Mouse (Mus musculus) erythroblast, embryonic 14.5 days (primary cell): ENCODE measurements around the gene Bcam. TPM values are rescaled to one million over a fixed set of nuclear protein-coding genes. Genes with fewer than 3 reads are reported as not detected.

ENCODE experiments used
- H3K27me3 ChIP-seq: 2 replicates; pipeline ENCODE4 v1.6.1; 2012; ENCODE audit warnings: inconsistent platforms; ENCODE audit not compliant: control insufficient read depth
- H3K36me3 ChIP-seq: 2 replicates; pipeline ENCODE4 v1.6.1; 2012; ENCODE audit warnings: mild to moderate bottlenecking, inconsistent platforms; ENCODE audit not compliant: control insufficient read depth
- H3K4me1 ChIP-seq: 2 replicates; pipeline ENCODE4 v1.6.1; 2012; ENCODE audit warnings: inconsistent platforms; ENCODE audit not compliant: control insufficient read depth
- H3K4me3 ChIP-seq: replicated peaks from 2 replicates; pipeline ENCODE3; 2012; ENCODE audit warnings: moderate library complexity, mild to moderate bottlenecking, inconsistent platforms
- H3K9me3 ChIP-seq: 2 replicates; pipeline ENCODE4 v1.6.1; 2012; ENCODE audit warnings: low read length, inconsistent platforms, mixed read lengths; ENCODE audit not compliant: control insufficient read depth
- GATA1 ChIP-seq: IDR thresholded peaks from 2 replicates; pipeline ENCODE4 v1.6.1; 2012; ENCODE audit warnings: low read length, inconsistent platforms, mixed read lengths
- TAL1 ChIP-seq: IDR thresholded peaks from 3 replicates; pipeline ENCODE4 v1.6.1; 2012; ENCODE audit warnings: low read length, inconsistent platforms, mixed read lengths
- polyA plus RNA-seq: library from polyadenylated mRNA; stranded (reverse); fragments of >175 nt; gene quantifications from 2 replicates; pipeline ENCODE4 v1.2.3, GENCODE M21; 2012

The Bcam gene
- polyA plus RNA-seq, 1 experiment, result not detected

DNA sequence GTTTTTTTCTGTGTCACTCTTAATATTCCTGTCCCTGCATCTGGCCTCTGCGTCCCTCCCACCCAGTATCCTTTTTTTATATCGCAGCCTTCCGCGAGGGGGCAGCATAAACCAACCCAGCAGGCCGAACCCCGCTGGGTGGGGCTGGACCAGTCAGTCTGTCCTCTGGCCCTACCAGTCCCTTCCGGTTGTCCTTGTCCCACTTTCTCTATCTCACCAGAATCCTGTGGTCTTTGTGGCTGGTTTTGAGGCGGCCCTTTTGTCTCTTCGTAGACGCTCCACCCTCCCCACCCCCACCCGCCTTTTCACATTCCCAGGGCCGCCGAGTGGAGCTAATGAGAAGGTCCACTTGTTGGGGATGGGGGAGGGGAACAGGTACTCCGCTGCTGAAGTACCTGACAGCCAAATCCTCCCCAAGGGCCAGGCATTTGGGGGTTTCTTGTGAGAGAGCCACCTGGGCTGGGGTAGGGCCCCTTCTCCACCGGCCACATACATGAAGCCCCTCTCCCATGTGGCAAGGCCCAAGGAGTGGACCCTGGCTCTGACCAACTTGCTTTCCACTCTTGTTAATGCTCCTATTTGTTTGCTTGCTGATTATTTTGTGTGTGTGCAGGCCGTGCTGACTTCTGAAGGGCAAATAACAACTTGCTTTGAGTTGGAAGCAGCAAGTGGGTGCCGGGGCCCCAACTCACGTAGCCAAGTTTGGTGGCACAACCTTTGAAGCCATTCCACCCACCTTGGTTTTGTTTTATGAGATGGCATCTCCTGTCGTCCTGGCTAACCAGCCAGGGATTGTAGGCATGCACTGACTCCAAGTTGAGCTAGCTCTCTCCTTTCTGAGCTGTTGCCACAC is 20.4 kb downstream of the Bcam start, which contains the start of gene Nectin2:
Gene Nectin2, minus strand, starts transcription at position 267 of the 853 bp plus-strand sequence.
- no peaks in the 10 kb centered on the region; the same call in 1 of the 2 replicates for H3K9me3 ChIP-seq
- peaks cover 49% of the 10 kb centered on the region for H3K4me1 ChIP-seq
- peak within 1 kb of the TSS; percentile 69 for H3K4me3 ChIP-seq
- H3K27me3 ChIP-seq, result peaks cover 10% of the 10 kb centered on the region
- H3K36me3 ChIP-seq, result no peaks in the 10 kb centered on the region
- TF ChIP-seq TAL1, result no peak
- TF ChIP-seq GATA1, result no peak

DNA sequence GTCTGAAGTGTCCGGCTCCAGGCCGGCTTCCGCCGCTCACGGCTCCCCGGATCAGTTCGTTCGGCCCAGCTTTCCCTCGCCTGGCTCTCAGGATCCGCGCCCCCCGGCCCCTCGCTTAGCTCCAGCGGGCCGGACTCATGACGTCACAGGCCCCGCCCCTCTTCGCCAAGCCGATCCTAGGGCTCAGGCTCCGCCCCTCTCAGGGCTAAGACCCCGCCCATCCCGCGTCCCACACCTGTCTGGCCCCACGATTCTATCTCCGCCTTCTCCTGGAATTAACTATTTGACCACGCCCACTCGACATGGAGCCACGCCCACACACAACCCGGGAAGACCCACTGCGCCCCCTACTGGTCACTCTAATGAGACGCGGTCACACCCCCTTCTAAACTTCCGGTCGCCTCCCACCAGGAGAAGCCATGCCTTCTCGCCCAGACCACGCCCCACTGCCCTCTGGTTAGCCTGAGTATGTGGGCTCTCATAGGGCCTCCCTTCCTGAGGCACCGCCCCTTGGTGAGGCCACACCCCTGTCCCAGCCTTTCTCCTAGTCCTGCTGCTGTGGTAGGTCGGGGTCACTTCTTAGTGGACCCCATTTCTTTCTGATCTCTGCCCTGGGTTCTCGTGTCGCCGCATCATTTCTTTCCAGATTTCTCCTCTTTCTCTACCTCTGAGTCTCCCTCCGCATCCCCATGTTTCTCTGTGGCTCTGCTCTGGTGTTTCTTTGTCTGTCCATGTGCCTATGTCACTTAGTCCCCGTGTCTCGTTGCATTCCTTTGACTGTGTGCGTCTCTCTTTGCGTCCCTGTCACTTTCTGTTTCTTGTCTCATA is 21.2 kb downstream of the Bcam start:
- Histone ChIP-seq H3K4me1 (peaks cover 51% of the 10 kb centered on the region), H3K27me3 (peaks cover 10% of the 10 kb centered on the region), H3K9me3 (no peaks in the 10 kb centered on the region; the same call in 1 of the 2 replicates), H3K36me3 (no peaks in the 10 kb centered on the region; the same call in 1 of the 2 replicates), H3K4me3 (peak overlapping the region; percentile 69)
- TF ChIP-seq TAL1, result no peak
- no peak for TF ChIP-seq GATA1

DNA sequence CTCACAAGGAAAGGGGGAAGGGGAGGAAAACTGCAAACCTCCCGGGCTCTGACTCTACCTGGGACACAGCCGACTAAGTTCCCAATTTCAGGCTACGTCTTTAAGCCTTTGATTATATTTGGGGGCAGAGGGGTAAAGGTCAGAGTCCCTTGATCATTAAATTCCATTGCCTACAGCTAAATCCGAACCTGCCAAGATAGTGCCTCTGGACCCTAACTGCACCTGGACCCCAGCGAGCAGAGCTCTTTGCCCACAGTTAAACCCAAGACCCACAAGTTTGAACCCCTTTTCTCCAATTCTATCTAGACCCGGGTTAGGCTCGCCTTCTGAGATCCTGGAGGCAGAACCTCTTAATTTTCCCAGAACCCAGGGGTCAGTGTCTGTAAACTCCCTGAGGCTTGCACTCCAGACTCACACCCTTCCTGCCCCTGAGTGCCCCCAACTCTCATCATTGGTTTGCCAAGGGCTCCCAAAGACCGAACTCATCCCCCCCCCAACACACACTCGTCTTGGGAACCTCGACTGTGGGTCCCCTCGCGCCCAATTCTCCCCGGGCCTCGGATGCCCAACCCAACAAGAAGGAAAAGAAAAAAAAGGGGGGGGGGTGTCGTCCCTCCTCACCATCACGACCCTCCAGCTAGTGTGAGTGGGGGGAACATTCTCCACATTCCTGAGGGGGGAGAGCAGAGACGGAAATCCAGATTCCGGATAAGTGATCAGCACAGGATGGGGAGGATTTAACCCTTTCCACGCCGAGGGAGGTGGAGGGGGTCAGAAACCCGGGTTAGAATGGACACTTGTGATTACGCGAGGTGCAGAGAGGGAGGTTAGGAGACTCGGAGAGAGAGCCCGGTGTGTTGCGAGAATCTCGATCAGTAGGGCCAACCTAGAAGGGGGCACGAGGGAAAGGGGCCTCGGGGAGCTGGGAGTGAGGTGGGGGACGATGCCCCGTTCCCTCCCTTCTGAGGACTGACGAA is 22.3 kb downstream of the Bcam start:
- TF ChIP-seq TAL1, result no peak
- no peak for TF ChIP-seq GATA1

DNA sequence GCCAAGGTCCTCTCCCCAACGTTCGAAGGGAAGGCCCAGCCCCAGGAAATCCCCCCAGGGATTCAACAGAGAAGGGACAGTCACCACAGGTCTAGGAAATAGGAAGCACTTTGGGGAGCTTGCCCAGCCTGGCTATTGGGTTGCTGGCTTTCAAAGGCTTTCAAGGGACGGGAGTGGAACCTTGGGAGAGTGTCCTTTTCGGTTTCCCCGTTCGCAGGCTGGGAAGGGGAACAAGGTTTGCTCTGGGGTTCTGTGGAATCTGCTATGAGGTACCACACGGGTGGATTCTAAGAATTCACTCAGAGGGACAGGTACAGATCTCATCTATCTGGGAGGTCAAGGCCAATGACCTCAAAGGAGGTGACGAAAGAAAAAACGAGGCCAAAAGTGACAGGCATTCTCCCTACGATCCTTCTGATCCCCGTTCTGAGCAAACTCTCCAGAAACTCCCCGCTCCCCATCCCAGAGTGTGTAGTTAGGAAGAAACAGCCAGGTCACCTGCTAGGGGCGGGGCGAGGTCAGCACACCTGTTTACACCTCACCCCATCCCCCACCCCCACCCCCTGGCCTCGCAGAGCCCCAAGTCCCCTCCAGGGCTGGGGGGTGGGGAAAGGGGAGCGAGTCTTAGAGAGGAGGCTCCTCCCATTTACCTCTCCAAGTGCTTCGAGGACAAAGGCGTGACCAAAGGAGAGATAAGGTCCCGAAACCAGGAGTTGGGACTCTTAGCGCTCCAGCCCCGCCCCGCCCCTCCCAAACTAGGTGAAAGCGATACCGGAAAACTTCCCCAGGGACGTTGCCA is 23.2 kb downstream of the Bcam start:
- Histone ChIP-seq H3K4me1 (peaks cover 56% of the 10 kb centered on the region), H3K36me3 (no peaks in the 10 kb centered on the region; the same call in 1 of the 2 replicates), H3K4me3 (peak overlapping the region; percentile 69), H3K27me3 (peaks cover 10% of the 10 kb centered on the region), H3K9me3 (no peaks in the 10 kb centered on the region; the same call in 1 of the 2 replicates)
- TF ChIP-seq TAL1 (no peak), GATA1 (no peak)

More for the DNA sequence above, 22.3 kb downstream of the Bcam start:
- Histone ChIP-seq H3K4me3 (peak overlapping the region; percentile 69), H3K9me3 (no peaks in the 10 kb centered on the region; the same call in 1 of the 2 replicates), H3K27me3 (peaks cover 10% of the 10 kb centered on the region), H3K4me1 (peaks cover 54% of the 10 kb centered on the region), H3K36me3 (no peaks in the 10 kb centered on the region; the same call in 1 of the 2 replicates)

DNA sequence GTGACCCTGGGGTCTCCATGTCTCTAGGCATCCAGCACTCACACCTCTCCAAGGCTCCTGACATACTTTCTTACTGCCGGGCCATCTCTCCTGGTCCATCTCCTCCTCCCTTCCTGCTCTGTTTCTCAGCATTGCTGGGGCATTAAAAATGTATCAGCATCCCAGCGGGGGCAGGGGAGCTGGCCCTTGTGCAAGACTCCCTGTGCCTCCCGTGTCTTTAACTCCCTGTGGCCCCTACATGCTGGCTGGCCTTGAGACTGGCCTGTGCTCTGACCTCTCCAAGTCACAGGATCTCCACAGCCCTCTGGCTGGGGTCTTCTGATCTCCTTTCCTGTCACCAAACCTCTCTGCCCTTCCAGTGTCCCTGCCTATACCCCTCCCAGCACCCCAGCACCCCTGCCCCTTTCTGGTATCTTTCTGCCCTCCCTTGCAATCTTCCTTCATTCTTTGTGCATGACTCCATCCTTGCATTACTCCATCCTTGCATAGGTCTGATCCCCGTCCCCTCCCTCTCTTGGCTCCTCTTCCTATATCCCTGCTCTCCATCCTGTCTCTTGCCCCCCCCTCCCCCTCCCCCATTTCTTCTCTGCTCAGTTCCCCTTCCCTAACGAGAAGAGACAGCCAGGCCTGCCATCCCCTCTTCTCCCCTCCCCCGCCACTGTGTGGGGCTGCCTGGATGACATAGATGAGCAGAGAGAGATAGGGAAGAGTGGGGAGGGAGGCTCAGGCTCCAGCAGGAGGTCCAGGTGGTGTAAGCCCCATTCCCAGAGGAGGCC is 24.2 kb downstream of the Bcam start:
- TF ChIP-seq TAL1, result no peak
- TF ChIP-seq GATA1, result no peak
- Histone ChIP-seq H3K27me3 (peaks cover 10% of the 10 kb centered on the region), H3K4me1 (peaks cover 61% of the 10 kb centered on the region)

DNA sequence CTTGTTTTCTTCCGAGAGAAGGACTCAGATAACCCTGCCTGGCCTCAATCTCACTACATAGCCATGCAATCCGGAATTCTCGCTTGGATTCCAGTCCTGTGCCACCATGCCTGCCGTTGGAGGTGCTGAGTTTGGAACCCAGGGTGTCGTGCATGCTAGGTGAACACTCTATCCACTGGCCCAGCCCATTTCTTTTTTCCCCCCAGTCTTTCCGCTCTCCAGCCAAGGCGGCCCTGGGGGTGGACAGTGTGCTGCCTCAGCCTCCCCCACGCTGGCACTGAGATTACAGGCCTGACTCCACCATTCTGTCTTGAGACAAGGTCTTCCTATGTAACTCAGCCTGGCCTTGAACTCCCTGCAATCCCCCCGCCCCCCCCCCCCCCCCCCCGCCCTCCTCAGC is 24.8 kb downstream of the Bcam start:
- Histone ChIP-seq H3K4me1 (peaks cover 66% of the 10 kb centered on the region), H3K9me3 (no peaks in the 10 kb centered on the region; the same call in 1 of the 2 replicates), H3K27me3 (peaks cover 10% of the 10 kb centered on the region), H3K4me3 (no peak overlapping the region), H3K36me3 (no peaks in the 10 kb centered on the region; the same call in 1 of the 2 replicates)
- TF ChIP-seq TAL1 (no peak), GATA1 (no peak)

More for the DNA sequence above, 24.2 kb downstream of the Bcam start:
- no peaks in the 10 kb centered on the region; the same call in 1 of the 2 replicates for H3K36me3 ChIP-seq
- no peaks in the 10 kb centered on the region; the same call in 1 of the 2 replicates for H3K9me3 ChIP-seq
- H3K4me3 ChIP-seq, result no peak overlapping the region

DNA sequence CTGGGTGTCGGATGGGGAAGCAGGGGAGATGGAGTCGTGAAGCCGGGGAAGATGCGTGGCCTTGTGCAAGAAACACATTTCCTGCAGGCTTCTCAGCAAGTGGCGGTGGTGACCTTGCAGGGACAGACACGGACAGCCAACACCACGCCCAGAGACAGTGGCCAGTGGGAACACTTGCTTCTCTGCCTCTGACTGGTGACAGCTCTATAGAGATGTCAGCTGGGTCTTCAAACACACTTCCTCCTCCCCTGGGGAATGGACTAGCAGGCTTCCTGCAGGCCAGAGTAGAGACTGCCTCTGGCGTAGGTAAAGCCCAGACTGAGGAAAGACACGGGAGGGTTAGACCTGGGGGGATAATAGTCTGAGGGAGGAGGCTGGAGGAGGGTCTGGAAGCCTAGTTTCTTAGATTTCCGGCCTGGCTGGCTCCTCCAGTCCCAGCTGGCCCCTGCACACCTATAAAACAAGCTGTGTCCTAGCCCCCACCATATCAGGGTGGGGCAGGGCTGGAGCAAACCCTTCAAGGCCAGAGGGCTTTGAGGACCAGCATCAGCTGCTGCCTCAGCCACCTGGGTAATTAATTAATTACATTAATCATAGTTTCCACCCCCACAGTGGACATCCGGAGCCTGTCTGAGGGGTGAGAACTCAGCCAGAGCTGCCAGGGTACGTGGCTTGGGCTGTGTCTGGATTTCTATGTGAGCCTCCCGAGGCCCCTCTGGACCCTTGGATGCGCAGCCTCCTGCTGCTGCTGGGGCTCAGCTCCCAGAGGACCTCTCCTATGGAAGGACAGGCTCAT is 26.0 kb downstream of the Bcam start:
- no peaks in the 10 kb centered on the region; the same call in 1 of the 2 replicates for H3K9me3 ChIP-seq
- no peaks in the 10 kb centered on the region; the same call in 1 of the 2 replicates for H3K36me3 ChIP-seq
- no peak overlapping the region for H3K4me3 ChIP-seq
- peaks cover 60% of the 10 kb centered on the region for H3K4me1 ChIP-seq
- H3K27me3 ChIP-seq, result peaks cover 10% of the 10 kb centered on the region
- TF ChIP-seq GATA1 (no peak), TAL1 (no peak)
